Mouse (Mus musculus): ENCODE results near the gene Odf3.

The Odf3 gene

GRCm38 (mm10) chr7:140847755-140848580 lies at the start of gene Odf3:
Odf3 (plus strand) TSS chr7:140847805.
- DNase-seq (ENCODE audit: low spot score in 2 of 2) = no peak

GRCm38 (mm10) chr7:140798212-140798611 lies 49.4 kb upstream of the Odf3 start:
- no peak for DNase-seq (ENCODE audit: low spot score in 2 of 2)

GRCm38 (mm10) chr7:140802629-140803028 lies 45.0 kb upstream of the Odf3 start:
- DNase-seq (ENCODE audit: low spot score in 2 of 2) = no peak

- peak; percentile 51 to 75 for DNase-seq (ENCODE audit: low spot score in 2 of 2)
These were observed 41.9 kb upstream of the Odf3 start for GRCm38 (mm10) chr7:140805704-140806103.

GRCm38 (mm10) chr7:140810496-140810895 lies 37.1 kb upstream of the Odf3 start:
- DNase-seq (ENCODE audit: low spot score in 2 of 2) = no peak

- peak in 1 of 2 experiments; percentile 51 for DNase-seq (ENCODE audit: low spot score in 2 of 2)
These were observed 35.9 kb upstream of the Odf3 start for GRCm38 (mm10) chr7:140811714-140812113.

- DNase-seq (ENCODE audit: low spot score in 2 of 2) = no peak
These were observed 34.8 kb upstream of the Odf3 start for GRCm38 (mm10) chr7:140812850-140813249.

GRCm38 (mm10) chr7:140820173-140820572 lies 27.4 kb upstream of the Odf3 start:
- no peak for DNase-seq (ENCODE audit: low spot score in 2 of 2)

- DNase-seq (ENCODE audit: low spot score in 2 of 2) = no peak
These were observed 26.3 kb upstream of the Odf3 start for GRCm38 (mm10) chr7:140821305-140821652.

- peak; percentile 63 to 82 for DNase-seq (ENCODE audit: low spot score in 2 of 2)
These were observed 25.8 kb upstream of the Odf3 start, which contains the start of gene Zfp941 for GRCm38 (mm10) chr7:140821653-140822329. Zfp941 (minus strand) TSS chr7:140822178.

- no peak for DNase-seq (ENCODE audit: low spot score in 2 of 2)
These were observed 24.9 kb upstream of the Odf3 start for GRCm38 (mm10) chr7:140822731-140823130.

- DNase-seq (ENCODE audit: low spot score in 2 of 2) = peak; percentile 65 to 78
These were observed 19.3 kb upstream of the Odf3 start for GRCm38 (mm10) chr7:140828171-140828881.

GRCm38 (mm10) chr7:140831447-140831846 lies 16.2 kb upstream of the Odf3 start:
- DNase-seq (ENCODE audit: low spot score in 2 of 2) = no peak

- no peak for DNase-seq (ENCODE audit: low spot score in 2 of 2)
These were observed 14.3 kb upstream of the Odf3 start for GRCm38 (mm10) chr7:140833341-140833740.

- DNase-seq (ENCODE audit: low spot score in 2 of 2) = no peak
These were observed 12.4 kb upstream of the Odf3 start, which contains the start of gene Urah for GRCm38 (mm10) chr7:140834968-140835757. Urah (plus strand) TSS chr7:140835018.

GRCm38 (mm10) chr7:140835758-140836087 lies 11.9 kb upstream of the Odf3 start:
- DNase-seq (ENCODE audit: low spot score in 2 of 2) = no peak

GRCm38 (mm10) chr7:140836243-140837115 lies 11.1 kb upstream of the Odf3 start:
- DNase-seq (ENCODE audit: low spot score in 2 of 2) = peak; percentile 40 to 74

GRCm38 (mm10) chr7:140839556-140839955 lies 8.0 kb upstream of the Odf3 start:
- DNase-seq (ENCODE audit: low spot score in 2 of 2) = no peak

GRCm38 (mm10) chr7:140840750-140841735 lies 6.6 kb upstream of the Odf3 start:
- DNase-seq (ENCODE audit: low spot score in 2 of 2) = no peak

Data from frontal cortex, postnatal 36 days (tissue).